Mouse (Mus musculus) thymus, adult 2 months (tissue): ENCODE measurements around the gene Zswim9.

Source experiments
- CTCF ChIP-seq: fragments of 200-500 bp; IDR thresholded peaks from 2 replicates; pipeline ENCODE4 v1.5.1; 2012; ENCODE audit warnings: mild to moderate bottlenecking, control low read depth, low read length, moderate library complexity, borderline replicate concordance; ENCODE audit not compliant: control insufficient read depth, poor library complexity, insufficient read depth; ENCODE audit errors: extremely low read depth
- POLR2A ChIP-seq: fragments of 200-500 bp; IDR thresholded peaks from 2 replicates; pipeline ENCODE4 v1.6.1; 2012; ENCODE audit warnings: mild to moderate bottlenecking, low read length, control low read depth, moderate library complexity; ENCODE audit not compliant: control insufficient read depth, poor library complexity, insufficient read depth; ENCODE audit errors: extremely low read depth

GRCm38 (mm10) chr7:13314095-13314597 lies 35.6 kb upstream of the Zswim9 start:
- no peak for TF ChIP-seq CTCF
- TF ChIP-seq POLR2A: no peak
